Mouse (Mus musculus): ENCODE data around the gene Rhot2.

GRCm38 (mm10) chr17:25840519-25840918 is 4.1 kb downstream of the Rhot2 start:
- TF ChIP-seq CTCF (IDR thresholded peaks at IDR 0.05; ENCODE audit: borderline replicate concordance, insufficient read depth, low read depth, low read length) (no peak), POLR2A (IDR thresholded peaks at IDR 0.05; ENCODE audit: borderline replicate concordance, insufficient read depth, low read length) (no peak)
